Mouse (Mus musculus): ENCODE measurements around the gene Fbxw15. TPM values are rescaled to one million over a fixed set of nuclear protein-coding genes. Genes with fewer than 3 reads are reported as not detected.
A peak's percentile ranks its signal among the peaks of the same experiment; 100 is the strongest.
"Not testable (repeated sequence)": the region's sequence is repeated elsewhere in the genome, so short reads cannot be mapped to it uniquely, and the experiment has no call there.

Gene Fbxw15
- polyA plus RNA-seq (2015; fragmentation: Nextera tagmentation; extraction: Ambion mirVana): not detected in 2 replicates

DNA sequence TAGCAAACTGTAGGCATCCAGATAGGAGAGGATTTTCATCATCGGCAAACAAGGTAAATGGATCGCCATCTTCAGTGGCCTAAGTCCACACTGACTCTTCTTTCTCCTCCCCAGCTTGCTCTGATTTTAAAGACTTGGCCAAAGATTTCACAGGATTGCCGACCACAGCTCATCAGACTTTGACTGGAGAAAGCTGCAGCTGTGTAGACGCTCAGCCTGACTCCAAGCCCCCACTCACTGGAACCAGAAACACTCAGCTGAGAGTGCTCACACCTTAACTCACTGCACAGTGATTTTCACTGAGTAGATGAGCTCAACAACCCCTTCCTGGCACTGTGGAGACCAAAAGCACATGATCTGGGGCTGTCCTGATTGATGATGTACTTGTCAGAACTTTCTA is at the start of gene Fbxw15:
TSS of gene Fbxw15 (minus strand) at position 101 of the 400 bp plus-strand sequence.
- H3K36me3 ChIP-seq (ENCODE audit: control insufficient read depth, insufficient read depth); H3K4me1 ChIP-seq (replicated peaks; ENCODE audit: control insufficient read depth, insufficient read depth, low read length); H3K4me3 ChIP-seq (ENCODE audit: low read depth, low read length); H3K9me3 ChIP-seq (ENCODE audit: control insufficient read depth); H3K4me2 ChIP-seq (replicated peaks; ENCODE audit: low read depth); ATAC-seq; H3K27ac ChIP-seq (ENCODE audit: low read depth, low read length); H3K9ac ChIP-seq (ENCODE audit: low read depth, low read length); H3K27me3 ChIP-seq (replicated peaks; ENCODE audit: control insufficient read depth, insufficient read depth, low read length): not testable (repeated sequence)
- WGBS: 82% methylated on average over 4 of the region's 4 CpGs

DNA sequence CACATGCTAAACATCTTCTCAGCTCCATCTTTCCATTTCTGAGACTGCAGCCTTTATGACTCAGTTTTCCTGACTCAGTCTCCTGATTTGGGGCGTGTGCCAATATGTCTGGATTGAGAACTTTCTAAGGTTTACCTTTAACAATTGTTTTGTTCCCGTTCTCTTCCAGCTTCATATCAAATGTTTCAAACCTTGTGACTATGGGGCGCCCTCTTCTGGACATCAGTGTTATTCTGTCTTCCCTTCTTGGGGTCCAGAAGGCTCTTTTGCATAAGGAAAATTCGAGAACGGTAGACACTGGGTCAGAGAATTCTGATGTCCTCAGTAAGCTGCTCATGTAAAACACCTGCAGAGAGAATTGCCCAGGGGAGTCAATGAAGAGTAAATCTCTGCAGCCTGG is 38.8 kb upstream of the Fbxw15 start:
- 29% methylated on average over 5 of the region's 5 CpGs for WGBS
- H3K36me3 ChIP-seq (ENCODE audit: control insufficient read depth, insufficient read depth); H3K4me3 ChIP-seq (ENCODE audit: low read depth, low read length); H3K9ac ChIP-seq (ENCODE audit: low read depth, low read length); H3K27me3 ChIP-seq (replicated peaks; ENCODE audit: control insufficient read depth, insufficient read depth, low read length); H3K4me2 ChIP-seq (replicated peaks; ENCODE audit: low read depth); H3K27ac ChIP-seq (ENCODE audit: low read depth, low read length); H3K4me1 ChIP-seq (replicated peaks; ENCODE audit: control insufficient read depth, insufficient read depth, low read length); H3K9me3 ChIP-seq (ENCODE audit: control insufficient read depth); ATAC-seq: not testable (repeated sequence)
- TF ChIP-seq CTCF (IDR thresholded peaks at IDR 0.05; ENCODE audit: low read depth): peak; percentile 56

DNA sequence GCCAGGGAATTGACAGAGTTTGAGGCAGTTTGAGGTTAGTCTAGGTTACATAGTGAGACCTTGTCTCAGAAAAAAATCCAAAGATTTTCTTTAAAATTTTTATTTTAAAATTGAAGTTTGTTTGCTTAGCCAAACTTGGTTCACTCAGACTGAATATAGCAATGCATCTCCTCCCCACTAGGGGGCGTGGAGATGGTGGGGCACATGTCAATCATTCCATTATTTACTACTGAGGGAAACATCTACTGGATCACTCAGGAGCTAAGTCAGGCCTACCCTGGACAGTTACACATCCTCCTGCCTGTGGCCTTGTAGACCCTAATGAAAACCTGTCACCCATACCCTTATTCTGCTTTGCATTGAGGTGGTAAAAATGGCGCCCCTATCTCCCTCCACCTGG is 34.1 kb upstream of the Fbxw15 start:
- H3K4me1 ChIP-seq (replicated peaks; ENCODE audit: control insufficient read depth, insufficient read depth, low read length); H3K9me3 ChIP-seq (ENCODE audit: control insufficient read depth); H3K4me2 ChIP-seq (replicated peaks; ENCODE audit: low read depth); H3K27me3 ChIP-seq (replicated peaks; ENCODE audit: control insufficient read depth, insufficient read depth, low read length); H3K4me3 ChIP-seq (ENCODE audit: low read depth, low read length); ATAC-seq; H3K36me3 ChIP-seq (ENCODE audit: control insufficient read depth, insufficient read depth); H3K9ac ChIP-seq (ENCODE audit: low read depth, low read length); H3K27ac ChIP-seq (ENCODE audit: low read depth, low read length): not testable (repeated sequence)
- 53% methylated on average over 2 of the region's 2 CpGs for WGBS
- TF ChIP-seq CTCF (IDR thresholded peaks at IDR 0.05; ENCODE audit: low read depth): peak; percentile 52

DNA sequence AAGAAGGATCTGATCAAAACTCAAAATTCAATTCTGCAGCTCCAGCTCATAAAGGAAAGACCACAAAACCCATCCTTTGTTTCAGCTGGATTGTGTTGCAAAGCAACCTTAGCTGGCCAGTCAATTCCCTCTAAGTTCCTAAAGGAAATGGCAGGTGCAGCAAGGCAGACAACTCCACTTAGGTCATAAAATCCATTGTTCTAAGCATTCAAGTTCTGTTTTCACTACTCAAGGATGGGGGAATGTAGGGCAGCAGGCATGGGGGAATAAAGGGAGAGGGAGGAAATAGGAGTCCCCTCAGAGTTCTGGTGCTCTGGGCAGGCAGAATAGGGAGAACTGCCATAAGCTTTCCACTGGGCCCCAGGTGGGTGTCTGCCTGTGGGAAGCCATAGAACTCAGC is 29.2 kb upstream of the Fbxw15 start:
- Histone ChIP-seq H3K4me2 (replicated peaks; ENCODE audit: low read depth) (no peak overlapping the region), H3K9me3 (ENCODE audit: control insufficient read depth) (no peaks in the 10 kb centered on the region), H3K36me3 (ENCODE audit: control insufficient read depth, insufficient read depth) (no peaks in the 10 kb centered on the region), H3K27me3 (replicated peaks; ENCODE audit: control insufficient read depth, insufficient read depth, low read length) (no peaks in the 10 kb centered on the region), H3K4me3 (ENCODE audit: low read depth, low read length) (no peak overlapping the region), H3K27ac (ENCODE audit: low read depth, low read length) (no peak overlapping the region), H3K9ac (ENCODE audit: low read depth, low read length) (no peak overlapping the region), H3K4me1 (replicated peaks; ENCODE audit: control insufficient read depth, insufficient read depth, low read length) (no peaks in the 10 kb centered on the region)
- no peak for ATAC-seq
- no peak for TF ChIP-seq CTCF (IDR thresholded peaks at IDR 0.05; ENCODE audit: low read depth)

DNA sequence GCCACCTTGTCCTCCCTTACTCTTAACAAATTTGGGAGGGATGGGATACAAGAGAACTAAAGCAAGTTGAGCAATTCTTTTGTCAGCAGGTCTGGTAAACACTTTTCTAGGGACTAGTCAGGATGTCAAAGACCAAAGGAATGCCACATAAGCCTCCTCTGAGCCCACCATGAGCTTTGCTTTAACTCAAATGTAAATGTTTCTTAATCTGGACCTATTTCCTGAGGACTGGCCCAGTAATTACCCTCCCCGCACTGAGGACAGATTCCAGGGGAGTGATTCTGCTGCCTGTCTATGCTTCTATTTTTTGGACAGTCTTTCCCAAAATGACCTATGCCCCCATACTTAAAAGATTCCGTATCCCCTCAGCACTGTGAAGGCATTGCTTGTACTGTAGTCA is 26.8 kb upstream of the Fbxw15 start:
- no peaks in the 10 kb centered on the region for H3K36me3 ChIP-seq (ENCODE audit: control insufficient read depth, insufficient read depth)
- 92% methylated on average over 2 of the region's 2 CpGs for WGBS
- H3K27ac ChIP-seq (ENCODE audit: low read depth, low read length): no peak overlapping the region
- no peaks in the 10 kb centered on the region for H3K9me3 ChIP-seq (ENCODE audit: control insufficient read depth)
- no peaks in the 10 kb centered on the region for H3K4me1 ChIP-seq (replicated peaks; ENCODE audit: control insufficient read depth, insufficient read depth, low read length)
- no peak overlapping the region for H3K4me3 ChIP-seq (ENCODE audit: low read depth, low read length)
- TF ChIP-seq CTCF (IDR thresholded peaks at IDR 0.05; ENCODE audit: low read depth): no peak
- no peak for ATAC-seq
- H3K27me3 ChIP-seq (replicated peaks; ENCODE audit: control insufficient read depth, insufficient read depth, low read length): no peaks in the 10 kb centered on the region
- H3K9ac ChIP-seq (ENCODE audit: low read depth, low read length): no peak overlapping the region
- no peak overlapping the region for H3K4me2 ChIP-seq (replicated peaks; ENCODE audit: low read depth)

DNA sequence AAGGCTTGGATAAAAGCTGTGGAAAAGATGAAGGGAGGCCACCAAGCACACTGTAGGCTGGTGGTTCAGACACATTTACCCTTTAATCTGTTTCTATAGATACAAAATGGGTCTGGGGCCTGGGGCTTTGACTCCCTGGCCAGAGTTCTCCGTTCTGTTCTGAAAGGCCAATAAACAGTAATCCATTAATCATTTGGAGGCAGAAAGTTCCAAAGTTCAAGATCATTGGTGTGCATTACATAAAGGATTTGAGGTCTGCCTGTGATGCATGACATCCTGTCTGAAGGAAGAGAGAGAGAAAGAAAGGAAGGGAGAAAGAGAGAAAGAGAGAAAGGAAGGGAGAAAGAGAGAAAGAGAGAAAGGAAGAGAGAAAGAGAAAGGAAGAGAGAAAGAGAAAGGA is 2.5 kb downstream of the Fbxw15 start:
- 18% methylated on average over 1 of the region's 1 CpGs for WGBS
- no peak for TF ChIP-seq CTCF (IDR thresholded peaks at IDR 0.05; ENCODE audit: low read depth)

DNA sequence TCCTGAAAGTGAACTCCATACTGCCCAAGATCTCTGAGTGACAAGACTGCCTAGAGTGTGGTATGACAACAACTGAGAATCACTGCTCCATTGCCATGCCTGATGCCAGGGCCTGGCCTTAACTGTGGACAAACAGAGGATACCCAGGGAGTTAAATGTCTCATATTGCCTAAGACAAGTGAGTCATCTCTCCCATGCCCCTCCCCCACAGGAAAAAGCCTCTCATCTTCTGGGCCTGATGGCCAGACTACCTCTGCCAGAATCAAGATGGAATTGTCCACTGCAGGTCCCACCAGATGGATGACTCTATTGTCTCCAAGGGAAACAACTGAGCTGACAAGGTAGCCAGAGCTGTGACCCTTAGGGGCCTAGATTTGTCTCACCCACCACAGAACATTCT is 6.0 kb downstream of the Fbxw15 start:
- not testable (repeated sequence) for H3K27ac ChIP-seq (ENCODE audit: low read depth, low read length); H3K4me1 ChIP-seq (replicated peaks; ENCODE audit: control insufficient read depth, insufficient read depth, low read length); ATAC-seq; H3K4me2 ChIP-seq (replicated peaks; ENCODE audit: low read depth); H3K9me3 ChIP-seq (ENCODE audit: control insufficient read depth); H3K36me3 ChIP-seq (ENCODE audit: control insufficient read depth, insufficient read depth); H3K27me3 ChIP-seq (replicated peaks; ENCODE audit: control insufficient read depth, insufficient read depth, low read length); H3K4me3 ChIP-seq (ENCODE audit: low read depth, low read length); H3K9ac ChIP-seq (ENCODE audit: low read depth, low read length)

More for the DNA sequence above, 2.5 kb downstream of the Fbxw15 start:
- Histone ChIP-seq H3K36me3 (ENCODE audit: control insufficient read depth, insufficient read depth) (no peaks in the 10 kb centered on the region), H3K4me2 (replicated peaks; ENCODE audit: low read depth) (no peak overlapping the region), H3K9ac (ENCODE audit: low read depth, low read length) (no peak overlapping the region), H3K4me3 (ENCODE audit: low read depth, low read length) (no peak overlapping the region), H3K9me3 (ENCODE audit: control insufficient read depth) (no peaks in the 10 kb centered on the region), H3K27me3 (replicated peaks; ENCODE audit: control insufficient read depth, insufficient read depth, low read length) (no peaks in the 10 kb centered on the region), H3K4me1 (replicated peaks; ENCODE audit: control insufficient read depth, insufficient read depth, low read length) (no peaks in the 10 kb centered on the region), H3K27ac (ENCODE audit: low read depth, low read length) (no peak overlapping the region)
- no peak for ATAC-seq

All from intestine, postnatal 0 days (tissue).